Mouse (Mus musculus): ENCODE results near the gene Castor2.

DNA sequence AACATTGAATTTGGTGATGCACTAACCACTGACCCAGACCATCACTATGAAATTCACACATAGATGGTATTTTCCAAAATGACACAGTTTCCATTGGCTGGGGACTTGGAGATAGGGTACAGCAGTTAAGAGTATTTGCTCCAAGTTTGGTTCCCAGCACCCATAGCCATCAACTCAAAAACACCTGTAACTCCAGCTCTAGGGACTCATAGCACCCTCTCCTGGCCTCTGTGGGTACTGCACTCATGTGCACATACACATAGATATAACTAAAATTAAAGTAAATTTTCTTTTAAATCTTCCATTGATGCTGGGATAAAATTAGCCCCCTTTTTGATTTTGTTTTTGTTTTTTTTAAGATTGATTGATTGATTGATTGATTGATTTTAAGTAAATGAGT lies 25.1 kb upstream of the Castor2 start:
- TF ChIP-seq CTCF (IDR thresholded peaks at IDR 0.05) = peak; percentile 35
- no peak for TF ChIP-seq POLR2A (IDR thresholded peaks at IDR 0.05; ENCODE audit: insufficient read depth, low read depth, low read length)
- no peak for TF ChIP-seq EP300 (IDR thresholded peaks at IDR 0.05; ENCODE audit: insufficient read depth, low read depth, low read length)

Measured in heart, adult 2 months (tissue).